Mouse (Mus musculus) spleen, adult 2 months (tissue): ENCODE measurements around the gene Gm49486. TPM values are rescaled to one million over a fixed set of nuclear protein-coding genes. Genes with fewer than 3 reads are reported as not detected.
"Not testable (repeated sequence)": the region's sequence is repeated elsewhere in the genome, so short reads cannot be mapped to it uniquely, and the experiment has no call there.

Experiments used
- DNase-seq, 2 experiments: peaks; one replicate each; pipeline versions ENCODE4 v3.0.0 to v3.0.0-alpha.2; 2012 to 2021; ENCODE audit warnings: low spot score in 2 of 2, low read depth in 1 of 2
- H3K27ac ChIP-seq: fragments of 200-500 bp; 2 replicates; pipeline ENCODE4 v1.5.1; 2012; ENCODE audit warnings: low read length, inconsistent platforms; ENCODE audit not compliant: insufficient read depth
- H3K27me3 ChIP-seq: fragments of 200-500 bp; 2 replicates; pipeline ENCODE4 v1.6.1; 2012; ENCODE audit warnings: mild to moderate bottlenecking, moderate library complexity, low read length, inconsistent platforms; ENCODE audit not compliant: control insufficient read depth, insufficient read depth
- H3K36me3 ChIP-seq: fragments of 200-500 bp; 2 replicates; pipeline ENCODE4 v1.6.1; 2012; ENCODE audit warnings: mild to moderate bottlenecking, low read length, inconsistent platforms; ENCODE audit not compliant: control insufficient read depth, insufficient read depth
- H3K4me1 ChIP-seq: fragments of 200-500 bp; 2 replicates; pipeline ENCODE4 v1.6.1; 2011; ENCODE audit warnings: inconsistent platforms; ENCODE audit not compliant: control insufficient read depth, insufficient read depth, insufficient read length
- H3K4me3 ChIP-seq: fragments of 200-500 bp; 2 replicates; pipeline ENCODE4 v1.5.1; 2011; ENCODE audit warnings: mild to moderate bottlenecking, inconsistent platforms; ENCODE audit not compliant: insufficient read depth, insufficient read length; ENCODE audit errors: extremely low read depth
- CTCF ChIP-seq: fragments of 200-500 bp; IDR thresholded peaks from 2 replicates; pipeline ENCODE4 v1.5.1; 2011; ENCODE audit warnings: mild to moderate bottlenecking, inconsistent platforms; ENCODE audit not compliant: insufficient read depth, insufficient read length, insufficient replicate concordance; ENCODE audit errors: extremely low read depth
- POLR2A ChIP-seq: fragments of 200-500 bp; IDR thresholded peaks from 2 replicates; pipeline ENCODE4 v1.6.1; 2011; ENCODE audit warnings: low read depth, low read length, inconsistent platforms
- WGBS: fragments of 180-500 bp; shearing (Covaris S2); methylation state at CpG from one replicate; pipeline ENCODE4 v1.1.7; 2018; 5-methylcytosine and 5-hydroxymethylcytosine counted together
- polyA plus RNA-seq: library from polyadenylated mRNA; depleted of rRNA; stranded (reverse); fragments of >200 nt; gene quantifications from 2 replicates; pipeline ENCODE4 v1.2.3, GENCODE M21; 2012

Gm49486 gene
- polyA plus RNA-seq, 1 experiment = not detected

GRCm38 (mm10) chr15:79224685-79225084 lies 4.5 kb upstream of the Gm49486 start:
- TF ChIP-seq CTCF (peak; percentile 79; the same call in 1 of the 2 replicates), POLR2A (no peak)
- WGBS = 17% methylated on average over 5 of the region's 5 CpGs
- H3K4me1 ChIP-seq = peaks cover 3% of the 10 kb centered on the region
- H3K4me3 ChIP-seq = no peak overlapping the region
- no peaks in the 10 kb centered on the region for H3K36me3 ChIP-seq
- no peaks in the 10 kb centered on the region for H3K27me3 ChIP-seq
- DNase-seq = peak; percentile 56 to 76
- H3K27ac ChIP-seq = no peak overlapping the region

GRCm38 (mm10) chr15:79225780-79226179 lies 3.4 kb upstream of the Gm49486 start:
- not testable (repeated sequence) for H3K27me3 ChIP-seq, H3K4me1 ChIP-seq, H3K36me3 ChIP-seq, H3K4me3 ChIP-seq, DNase-seq, H3K27ac ChIP-seq
- WGBS = 55% methylated on average over 2 of the region's 2 CpGs

GRCm38 (mm10) chr15:79235268-79235667 lies 6.1 kb downstream of the Gm49486 start:
- Histone ChIP-seq H3K27me3 (no peaks in the 10 kb centered on the region), H3K36me3 (peaks cover 14% of the 10 kb centered on the region), H3K4me3 (no peak overlapping the region), H3K4me1 (no peaks in the 10 kb centered on the region), H3K27ac (no peak overlapping the region)
- WGBS = 93% methylated on average over 9 of the region's 9 CpGs
- TF ChIP-seq POLR2A = no peak
- no peak for TF ChIP-seq CTCF
- no peak for DNase-seq

- 87% methylated on average over 6 of the region's 6 CpGs for WGBS
Observed at GRCm38 (mm10) chr15:79238036-79238435, 8.8 kb downstream of the Gm49486 start.

GRCm38 (mm10) chr15:79242574-79243233 lies 13.5 kb downstream of the Gm49486 start:
- Histone ChIP-seq H3K27ac (no peak overlapping the region), H3K36me3 (peaks cover 25% of the 10 kb centered on the region), H3K4me1 (no peaks in the 10 kb centered on the region), H3K27me3 (no peaks in the 10 kb centered on the region), H3K4me3 (no peak overlapping the region)
- WGBS = 80% methylated on average over 13 of the region's 13 CpGs
- DNase-seq = no peak
- no peak for TF ChIP-seq POLR2A
- TF ChIP-seq CTCF = no peak

More at GRCm38 (mm10) chr15:79238036-79238435, 8.8 kb downstream of the Gm49486 start:
- Histone ChIP-seq H3K4me3 (no peak overlapping the region), H3K27me3 (no peaks in the 10 kb centered on the region), H3K36me3 (peaks cover 13% of the 10 kb centered on the region), H3K4me1 (no peaks in the 10 kb centered on the region), H3K27ac (no peak overlapping the region)
- TF ChIP-seq CTCF = no peak
- no peak for TF ChIP-seq POLR2A
- DNase-seq = no peak

- no peak for TF ChIP-seq POLR2A
- TF ChIP-seq CTCF = peak; percentile 100
- Histone ChIP-seq H3K4me3 (no peak overlapping the region), H3K4me1 (no peaks in the 10 kb centered on the region), H3K36me3 (peaks cover 27% of the 10 kb centered on the region), H3K27me3 (no peaks in the 10 kb centered on the region), H3K27ac (no peak overlapping the region)
- WGBS = 15% methylated on average over 10 of the region's 10 CpGs
- DNase-seq = peak; percentile 84 to 86
Observed at GRCm38 (mm10) chr15:79243234-79244042, 14.2 kb downstream of the Gm49486 start.
